Mouse (Mus musculus) liver, embryonic 14.5 days (tissue): ENCODE results near the gene Ubtd1. TPM values are rescaled to one million over a fixed set of nuclear protein-coding genes. Genes with fewer than 3 reads are reported as not detected.

Source experiments
- ATAC-seq: fragments of 200-750 bp; cut with Nextera tagmentation; 2 replicates; pipeline ENCODE4 v1.8.0; 2017; ENCODE audit warnings: moderate number of reproducible peaks, mild to moderate bottlenecking, moderate library complexity; ENCODE audit not compliant: insufficient read depth
- DNase-seq, 3 experiments: peaks; one replicate each; pipeline ENCODE4 v3.0.0-alpha.2; 2012 to 2013; ENCODE audit warnings: low read depth in 3 of 3, low spot score in 3 of 3
- H3K27ac ChIP-seq: fragments of 300-500 bp; sonication (generic); 2 replicates; pipeline ENCODE4 v1.5.1; 2014; ENCODE audit warnings: moderate library complexity, mild to moderate bottlenecking, control low read depth, inconsistent platforms
- H3K27me3 ChIP-seq: fragments of 300-500 bp; sonication (generic); 2 replicates; pipeline ENCODE4 v1.6.1; 2014; ENCODE audit warnings: mild to moderate bottlenecking, low read length, moderate library complexity; ENCODE audit not compliant: control insufficient read depth, insufficient read depth
- H3K36me3 ChIP-seq: fragments of 300-500 bp; sonication (generic); replicated peaks from 2 replicates; pipeline ENCODE4 v1.6.1; 2014; ENCODE audit warnings: low read depth; ENCODE audit not compliant: control insufficient read depth, insufficient read depth
- H3K4me1 ChIP-seq, 2 experiments: fragments of 200-500 bp in 1 of 2; fragments of 300-500 bp in 1 of 2; sonication (generic) in 1 of 2; replicated peaks; 2 replicates each; pipeline ENCODE4 v1.6.1; 2012 to 2014; ENCODE audit warnings: antibody characterized with exemption in 1 of 2, inconsistent platforms in 1 of 2, low read length in 1 of 2; ENCODE audit not compliant: control insufficient read depth in 2 of 2, insufficient read depth in 2 of 2
- H3K4me2 ChIP-seq: fragments of 300-500 bp; sonication (generic); 2 replicates; pipeline ENCODE4 v1.6.1; 2014; ENCODE audit warnings: low read depth, mild to moderate bottlenecking, control low read depth, moderate library complexity
- H3K4me3 ChIP-seq, 2 experiments: fragments of 200-500 bp in 1 of 2; fragments of 300-500 bp in 1 of 2; sonication (generic) in 1 of 2; 2 replicates each; pipeline ENCODE4 v1.5.1; 2012 to 2014; ENCODE audit warnings: low read depth in 2 of 2, low read length in 2 of 2, mild to moderate bottlenecking in 2 of 2, control low read depth in 1 of 2, inconsistent platforms in 1 of 2, moderate library complexity in 1 of 2; ENCODE audit not compliant: insufficient read depth in 1 of 2
- H3K9ac ChIP-seq: fragments of 300-500 bp; sonication (generic); replicated peaks from 2 replicates; pipeline ENCODE4 v1.6.1; 2014; ENCODE audit warnings: mild to moderate bottlenecking, control low read depth, moderate library complexity
- H3K9me3 ChIP-seq: fragments of 300-500 bp; sonication (generic); 2 replicates; pipeline ENCODE4 v1.6.1; 2016; ENCODE audit warnings: low read length, mixed read lengths; ENCODE audit not compliant: control insufficient read depth
- CTCF ChIP-seq: IDR thresholded peaks from 2 replicates; pipeline ENCODE4 v1.5.1; 2016; ENCODE audit warnings: antibody characterized with exemption, low read depth, control low read depth
- EP300 ChIP-seq: IDR thresholded peaks from 2 replicates; pipeline ENCODE4 v1.6.1; 2016; ENCODE audit warnings: antibody characterized with exemption, low read depth
- WGBS: fragments of 180-500 bp; shearing (Covaris S2); extraction: QIAGEN DNeasy Blood & Tissue Kit; methylation state at CpG from one replicate; pipeline ENCODE4 v1.1.7; 2014; ENCODE audit not compliant: insufficient replicate concordance; 5-methylcytosine and 5-hydroxymethylcytosine counted together
- polyA plus RNA-seq, 2 experiments: library from polyadenylated mRNA; depleted of rRNA in 1 of 2; stranded (reverse) in 1 of 2; unstranded in 1 of 2; fragments of >200 nt; fragmentation: Nextera tagmentation in 1 of 2; extraction: Ambion mirVana in 1 of 2; gene quantifications; 2 replicates each; pipeline versions ENCODE4 v1.2.1 to v1.2.3; 2012 to 2014

Gene Ubtd1
- polyA plus RNA-seq, 2 experiments = 2.0 to 4.2 TPM

GRCm38 (mm10) chr19:42009067-42009466, 27.5 kb downstream of the Ubtd1 start:
- Histone ChIP-seq H3K27ac (no peak overlapping the region), H3K4me1 (peaks cover 0 to 18% of the 10 kb centered on the region in 2 experiments; a peak in 2 of 4 replicates), H3K27me3 (no peaks in the 10 kb centered on the region), H3K36me3 (no peaks in the 10 kb centered on the region), H3K9ac (no peak overlapping the region), H3K9me3 (no peaks in the 10 kb centered on the region), H3K4me3 (no peak overlapping the region), H3K4me2 (no peak overlapping the region)
- TF ChIP-seq CTCF = no peak
- TF ChIP-seq EP300 = no peak
- 61% methylated on average over 7 of the region's 7 CpGs for WGBS
- ATAC-seq (no peak), DNase-seq (no peak)

GRCm38 (mm10) chr19:42010436-42010835, 28.9 kb downstream of the Ubtd1 start:
- WGBS = 52% methylated on average over 4 of the region's 4 CpGs
- Histone ChIP-seq H3K4me1 (peaks cover 0 to 13% of the 10 kb centered on the region in 2 experiments; a peak in 1 of 4 replicates), H3K4me3 (no peak overlapping the region), H3K4me2 (no peak overlapping the region), H3K36me3 (no peaks in the 10 kb centered on the region), H3K9me3 (no peaks in the 10 kb centered on the region), H3K9ac (no peak overlapping the region), H3K27ac (no peak overlapping the region), H3K27me3 (no peaks in the 10 kb centered on the region)
- no peak for TF ChIP-seq CTCF
- TF ChIP-seq EP300 = no peak
- ATAC-seq (no peak), DNase-seq (no peak)

DNA sequence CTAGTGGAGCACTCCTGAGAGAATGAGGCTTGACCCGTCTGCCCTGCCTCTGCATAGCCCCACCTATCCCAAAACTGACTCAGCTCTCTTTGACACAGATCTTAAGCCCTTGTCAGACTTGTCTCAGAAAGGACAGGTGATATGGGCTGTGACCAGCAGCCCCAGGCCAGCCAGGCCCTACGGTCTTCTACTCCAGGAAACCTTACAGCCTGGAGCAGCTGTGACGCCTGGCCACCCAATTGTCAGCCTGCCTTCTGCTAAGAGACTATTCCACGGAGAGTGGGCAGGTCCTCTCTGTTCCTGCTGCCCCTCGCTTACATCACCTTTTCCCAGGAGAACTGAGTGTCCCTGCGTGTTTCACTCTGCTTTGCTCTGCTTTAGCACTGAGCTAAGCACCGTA, 29.6 kb downstream of the Ubtd1 start:
- WGBS = 68% methylated on average over 7 of the region's 7 CpGs
- TF ChIP-seq EP300 (no peak), CTCF (no peak)
- no peaks in the 10 kb centered on the region for H3K36me3 ChIP-seq
- no peaks in the 10 kb centered on the region for H3K27me3 ChIP-seq
- no peak overlapping the region for H3K4me3 ChIP-seq
- no peak overlapping the region for H3K27ac ChIP-seq
- H3K4me1 ChIP-seq = peaks cover 0 to 7% of the 10 kb centered on the region in 2 experiments; a peak in 1 of 4 replicates
- ATAC-seq (no peak), DNase-seq (no peak)
- no peaks in the 10 kb centered on the region for H3K9me3 ChIP-seq
- H3K9ac ChIP-seq = no peak overlapping the region
- H3K4me2 ChIP-seq = no peak overlapping the region

DNA sequence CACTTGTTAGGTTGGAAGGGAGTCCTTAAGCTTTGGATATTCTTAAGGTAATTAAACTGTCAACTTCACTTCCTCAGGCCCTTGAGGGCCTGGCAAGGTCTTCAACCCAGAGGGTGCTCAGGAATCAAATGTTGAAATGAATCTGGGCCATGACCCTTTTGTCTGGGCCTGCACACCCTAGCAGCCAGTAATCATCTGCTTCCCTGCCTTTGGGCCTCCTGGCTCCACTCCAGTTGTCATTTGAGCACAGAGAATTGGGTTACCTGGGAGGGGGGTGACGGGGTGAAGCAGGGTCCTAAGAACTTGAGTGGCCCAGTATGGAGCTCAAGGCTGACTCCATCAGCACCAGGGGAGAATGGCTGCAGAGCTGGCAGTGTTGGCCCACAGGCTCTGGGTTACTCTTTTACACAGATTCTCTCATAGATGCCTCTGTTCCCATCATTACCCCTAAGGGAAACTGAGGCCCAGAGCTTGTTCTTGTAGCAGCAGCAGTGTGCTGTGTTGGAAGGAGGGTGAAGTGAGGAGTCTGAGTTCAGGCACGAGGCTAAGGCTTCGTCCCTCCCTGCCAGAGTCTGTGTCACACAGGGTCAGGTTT, 32.8 kb downstream of the Ubtd1 start:
- no peak for TF ChIP-seq CTCF
- TF ChIP-seq EP300 = no peak

DNA sequence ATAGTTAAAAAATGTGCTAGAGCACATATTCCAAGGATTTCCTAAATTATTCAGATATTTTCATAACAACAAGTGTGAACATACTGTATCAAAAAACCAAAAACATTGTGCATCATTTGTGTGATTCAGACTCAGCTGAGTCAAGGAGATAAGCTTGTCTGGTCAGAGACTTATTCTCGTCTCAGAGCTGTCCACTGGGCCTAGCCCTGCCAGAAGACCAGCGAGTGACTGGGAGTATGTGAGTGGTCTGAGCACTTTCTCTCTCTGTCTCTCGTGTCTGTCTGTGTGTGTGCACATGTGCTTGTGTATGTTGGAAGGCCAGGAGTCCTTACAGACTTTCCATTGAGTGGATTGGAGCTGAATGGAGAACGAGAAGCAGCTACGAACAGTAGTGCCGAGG, 33.4 kb downstream of the Ubtd1 start:
- Histone ChIP-seq H3K9ac (no peak overlapping the region), H3K4me2 (no peak overlapping the region), H3K4me1 (no peaks in the 10 kb centered on the region; a peak in 1 of 4 replicates), H3K36me3 (no peaks in the 10 kb centered on the region), H3K4me3 (no peak overlapping the region), H3K9me3 (no peaks in the 10 kb centered on the region), H3K27me3 (no peaks in the 10 kb centered on the region), H3K27ac (no peak overlapping the region)
- DNase-seq (no peak), ATAC-seq (no peak)
- 55% methylated on average over 6 of the region's 6 CpGs for WGBS
- TF ChIP-seq EP300 (no peak), CTCF (no peak)

More for the DNA sequence above, 32.8 kb downstream of the Ubtd1 start:
- Histone ChIP-seq H3K4me1 (no peaks in the 10 kb centered on the region; a peak in 1 of 4 replicates), H3K27ac (no peak overlapping the region), H3K4me2 (no peak overlapping the region), H3K9ac (no peak overlapping the region), H3K4me3 (no peak overlapping the region), H3K27me3 (no peaks in the 10 kb centered on the region), H3K9me3 (no peaks in the 10 kb centered on the region), H3K36me3 (no peaks in the 10 kb centered on the region)
- DNase-seq (no peak), ATAC-seq (no peak)
- WGBS = 48% methylated on average over 3 of the region's 3 CpGs
